Mouse (Mus musculus): ENCODE measurements at regions not wholly inside any gene's neighbourhood (a gene's known extent, or its start where the extent isn't known, plus 50 kb on each side); places are given as distances from the start of the nearest gene placed in this dataset.

GRCm38 (mm10) chr17:47317651-47318050, 51.0 kb upstream of the Mrps10 start:
- no peak for DNase-seq (ENCODE audit: low read depth, low spot score)

- DNase-seq (ENCODE audit: low read depth, low spot score): no peak
Measured at GRCm38 (mm10) chr17:47313162-47313561, 55.5 kb upstream of the Mrps10 start.

GRCm38 (mm10) chr17:47311272-47311671, 57.4 kb upstream of the Mrps10 start:
- DNase-seq (ENCODE audit: low read depth, low spot score): no peak

- no peak for DNase-seq (ENCODE audit: low read depth, low spot score)
Measured at GRCm38 (mm10) chr17:47306027-47306761, 62.5 kb upstream of the Mrps10 start.

- DNase-seq (ENCODE audit: low read depth, low spot score): no peak
Measured at GRCm38 (mm10) chr17:47304463-47305199, 64.1 kb upstream of the Mrps10 start.

GRCm38 (mm10) chr17:47303600-47303999, 65.1 kb upstream of the Mrps10 start:
- DNase-seq (ENCODE audit: low read depth, low spot score): no peak

- no peak for DNase-seq (ENCODE audit: low read depth, low spot score)
Measured at GRCm38 (mm10) chr17:47298396-47298919, 70.2 kb upstream of the Mrps10 start.

GRCm38 (mm10) chr17:47297965-47298364, 70.7 kb upstream of the Mrps10 start:
- no peak for DNase-seq (ENCODE audit: low read depth, low spot score)

- DNase-seq (ENCODE audit: low read depth, low spot score): no peak
Measured at GRCm38 (mm10) chr17:47296709-47297450, 71.8 kb upstream of the Mrps10 start.

GRCm38 (mm10) chr17:47295315-47296011, 73.2 kb upstream of the Mrps10 start:
- no peak for DNase-seq (ENCODE audit: low read depth, low spot score)

GRCm38 (mm10) chr17:47294091-47294534, 74.6 kb upstream of the Mrps10 start:
- DNase-seq (ENCODE audit: low read depth, low spot score): no peak

- peak; percentile 14 for DNase-seq (ENCODE audit: low read depth, low spot score)
Measured at GRCm38 (mm10) chr17:47293178-47293577, 75.5 kb upstream of the Mrps10 start.

- DNase-seq (ENCODE audit: low read depth, low spot score): no peak
Measured at GRCm38 (mm10) chr17:47291558-47291957, 77.1 kb upstream of the Mrps10 start.

GRCm38 (mm10) chr17:47285616-47286015, 83.1 kb upstream of the Mrps10 start:
- no peak for DNase-seq (ENCODE audit: low read depth, low spot score)

GRCm38 (mm10) chr17:47284236-47284635, 84.5 kb upstream of the Mrps10 start:
- no peak for DNase-seq (ENCODE audit: low read depth, low spot score)

- DNase-seq (ENCODE audit: low read depth, low spot score): no peak
Measured at GRCm38 (mm10) chr17:47283158-47283557, 85.5 kb upstream of the Mrps10 start.

GRCm38 (mm10) chr17:47282476-47282875, 86.2 kb upstream of the Mrps10 start:
- no peak for DNase-seq (ENCODE audit: low read depth, low spot score)

- DNase-seq (ENCODE audit: low read depth, low spot score): no peak
Measured at GRCm38 (mm10) chr17:47277890-47278289, 90.8 kb upstream of the Mrps10 start.

- DNase-seq (ENCODE audit: low read depth, low spot score): no peak
Measured at GRCm38 (mm10) chr17:47276639-47277038, 92.0 kb upstream of the Mrps10 start.

- no peak for DNase-seq (ENCODE audit: low read depth, low spot score)
Measured at GRCm38 (mm10) chr17:47275796-47276311, 92.8 kb upstream of the Mrps10 start.

GRCm38 (mm10) chr17:47273309-47273708, 95.4 kb upstream of the Mrps10 start:
- no peak for DNase-seq (ENCODE audit: low read depth, low spot score)
